Mouse (Mus musculus) midbrain, embryonic 11.5 days (tissue): Measurements from ENCODE around the gene Slc44a1. TPM values are rescaled to one million over a fixed set of nuclear protein-coding genes. Genes with fewer than 3 reads are reported as not detected.

Experiments used
- ATAC-seq: fragments of 200-750 bp; cut with Nextera tagmentation; 2 replicates; pipeline ENCODE4 v1.8.0; 2017; ENCODE audit warnings: moderate TSS enrichment, moderate library complexity; ENCODE audit not compliant: low FRiP score
- DNase-seq: peaks from one replicate; pipeline ENCODE4 v3.0.0; 2015; ENCODE audit warnings: low spot score; ENCODE audit errors: missing footprints
- H3K27ac ChIP-seq: fragments of 300-500 bp; sonication (generic); 2 replicates; pipeline ENCODE4 v1.5.1; 2014; ENCODE audit warnings: low read depth, low read length
- H3K27me3 ChIP-seq: fragments of 300-500 bp; sonication (generic); 2 replicates; pipeline ENCODE4 v1.6.1; 2014; ENCODE audit warnings: mild to moderate bottlenecking, low read length, moderate library complexity, mixed read lengths; ENCODE audit not compliant: control insufficient read depth, insufficient read depth
- H3K36me3 ChIP-seq: fragments of 300-500 bp; sonication (generic); 2 replicates; pipeline ENCODE4 v1.6.1; 2014; ENCODE audit warnings: mild to moderate bottlenecking, low read length, moderate library complexity, mixed read lengths; ENCODE audit not compliant: control insufficient read depth, insufficient read depth
- H3K4me1 ChIP-seq: fragments of 300-500 bp; sonication (generic); 2 replicates; pipeline ENCODE4 v1.6.1; 2014; ENCODE audit warnings: low read length; ENCODE audit not compliant: control insufficient read depth, insufficient read depth
- H3K4me2 ChIP-seq: fragments of 300-500 bp; sonication (generic); 2 replicates; pipeline ENCODE4 v1.6.1; 2014; ENCODE audit warnings: mild to moderate bottlenecking, moderate library complexity
- H3K4me3 ChIP-seq: fragments of 300-500 bp; sonication (generic); 2 replicates; pipeline ENCODE4 v1.5.1; 2014; ENCODE audit warnings: low read depth, low read length
- H3K9ac ChIP-seq: fragments of 300-500 bp; sonication (generic); 2 replicates; pipeline ENCODE4 v1.6.1; 2014; ENCODE audit warnings: low read length
- H3K9me3 ChIP-seq: fragments of 300-500 bp; sonication (generic); 2 replicates; pipeline ENCODE4 v1.6.1; 2016; ENCODE audit warnings: low read length; ENCODE audit not compliant: control insufficient read depth
- WGBS: fragments of 180-500 bp; shearing (Covaris S2); extraction: QIAGEN DNeasy Blood & Tissue Kit; methylation state at CpG from one replicate; pipeline ENCODE4 v1.1.7; 2014; 5-methylcytosine and 5-hydroxymethylcytosine counted together
- polyA plus RNA-seq: library from polyadenylated mRNA; unstranded; fragments of >200 nt; fragmentation: Nextera tagmentation; extraction: Ambion mirVana; gene quantifications from 2 replicates; pipeline ENCODE4 v1.2.1, GENCODE M21; 2014

Slc44a1 gene
- polyA plus RNA-seq, 1 experiment from 2014 or later: 16.8 TPM

DNA sequence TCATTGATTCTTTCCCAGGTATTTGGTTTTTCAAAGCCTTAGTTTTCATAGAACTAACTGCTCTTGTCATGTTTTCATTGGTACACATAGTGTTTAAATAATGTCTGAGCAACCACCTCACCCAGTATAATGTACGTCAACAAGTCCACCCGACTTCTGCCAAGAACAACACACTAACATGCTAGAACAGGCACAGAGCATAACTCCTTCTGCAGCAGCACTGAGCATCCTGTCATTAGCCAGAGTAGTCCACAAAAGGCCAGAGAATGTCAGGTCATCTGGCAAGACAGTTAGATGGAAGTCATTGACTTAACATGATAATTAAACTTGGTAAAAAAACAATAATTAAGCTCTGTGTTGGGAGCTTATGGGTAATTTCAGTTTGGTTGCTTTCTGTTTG, 135.3 kb downstream of the Slc44a1 start:
- no peak for ATAC-seq
- Histone ChIP-seq H3K4me2 (no peak overlapping the region), H3K27ac (no peak overlapping the region), H3K27me3 (no peaks in the 10 kb centered on the region), H3K9ac (no peak overlapping the region), H3K4me3 (no peak overlapping the region), H3K9me3 (no peaks in the 10 kb centered on the region), H3K36me3 (no peaks in the 10 kb centered on the region), H3K4me1 (no peaks in the 10 kb centered on the region)
- WGBS: 89% methylated on average over 2 of the region's 2 CpGs
- no peak for DNase-seq

DNA sequence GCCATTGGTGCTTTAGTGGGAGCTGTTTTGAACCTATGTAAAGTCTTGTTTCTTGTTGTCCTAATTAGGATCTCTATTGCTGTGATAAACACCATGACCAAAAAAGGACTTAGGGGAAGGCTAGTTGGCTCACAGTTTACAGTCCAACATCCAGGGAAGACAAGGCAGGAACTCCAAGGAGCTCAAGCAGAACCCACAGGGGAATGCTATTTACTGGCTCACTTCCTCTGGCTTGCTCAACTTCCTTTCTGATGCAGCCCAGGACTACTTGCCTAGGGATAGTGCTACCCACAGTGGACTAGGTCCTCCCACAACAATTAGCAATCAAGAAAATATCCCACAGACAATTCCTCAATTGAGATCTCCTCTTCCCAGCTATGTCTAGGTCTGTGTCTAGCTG, 147.5 kb downstream of the Slc44a1 start:
- peak; percentile 72 for DNase-seq
- Histone ChIP-seq H3K9me3 (no peaks in the 10 kb centered on the region), H3K36me3 (no peaks in the 10 kb centered on the region), H3K4me3 (no peak overlapping the region), H3K4me1 (no peaks in the 10 kb centered on the region), H3K9ac (no peak overlapping the region), H3K27ac (no peak overlapping the region), H3K4me2 (no peak overlapping the region), H3K27me3 (no peaks in the 10 kb centered on the region)
- no peak for ATAC-seq

DNA sequence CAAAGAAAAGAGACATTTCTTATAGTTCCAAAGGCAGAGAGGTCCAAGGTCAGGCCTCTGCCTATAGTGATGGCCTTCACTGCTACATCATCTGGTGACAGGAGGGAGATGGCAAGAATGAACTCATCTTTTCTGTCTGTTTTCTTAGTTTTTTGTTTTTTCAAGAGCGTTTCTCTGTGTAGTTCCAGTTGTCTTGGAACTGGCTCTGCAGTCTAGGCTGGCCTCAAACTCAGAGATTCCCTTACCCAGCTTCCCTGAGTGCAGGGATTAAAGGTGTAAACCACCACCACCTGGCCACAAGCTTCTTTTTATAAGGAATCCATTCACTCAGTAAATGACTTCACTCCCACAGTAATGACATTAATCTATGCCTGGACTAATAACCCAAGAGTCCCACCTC, 148.7 kb downstream of the Slc44a1 start:
- DNase-seq: peak; percentile 62
- 88% methylated on average over 1 of the region's 1 CpGs for WGBS
- Histone ChIP-seq H3K27ac (no peak overlapping the region), H3K4me2 (no peak overlapping the region), H3K9ac (no peak overlapping the region), H3K27me3 (no peaks in the 10 kb centered on the region), H3K36me3 (no peaks in the 10 kb centered on the region), H3K4me3 (no peak overlapping the region), H3K9me3 (no peaks in the 10 kb centered on the region), H3K4me1 (no peaks in the 10 kb centered on the region)
- no peak for ATAC-seq

DNA sequence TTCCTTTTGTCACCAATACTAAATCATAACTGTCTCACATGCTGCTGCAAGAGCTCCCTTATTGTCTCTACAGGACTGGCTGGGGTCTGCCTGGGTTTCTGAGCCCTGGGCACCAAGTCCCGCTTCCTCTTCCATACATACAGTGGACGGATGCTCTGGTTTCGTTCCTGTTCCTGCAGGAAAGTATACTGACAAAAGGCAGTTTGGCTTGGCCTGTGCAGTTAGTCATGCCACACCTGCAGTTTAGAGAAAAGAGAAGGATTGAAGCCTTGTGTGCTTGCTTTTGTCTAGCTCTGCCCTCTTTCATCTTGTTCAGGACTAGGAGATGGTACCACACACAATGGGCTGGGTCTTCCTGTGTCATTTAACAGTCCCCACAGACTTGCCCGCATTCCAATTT, 149.3 kb downstream of the Slc44a1 start:
- 95% methylated on average over 4 of the region's 4 CpGs for WGBS
- ATAC-seq: no peak

DNA sequence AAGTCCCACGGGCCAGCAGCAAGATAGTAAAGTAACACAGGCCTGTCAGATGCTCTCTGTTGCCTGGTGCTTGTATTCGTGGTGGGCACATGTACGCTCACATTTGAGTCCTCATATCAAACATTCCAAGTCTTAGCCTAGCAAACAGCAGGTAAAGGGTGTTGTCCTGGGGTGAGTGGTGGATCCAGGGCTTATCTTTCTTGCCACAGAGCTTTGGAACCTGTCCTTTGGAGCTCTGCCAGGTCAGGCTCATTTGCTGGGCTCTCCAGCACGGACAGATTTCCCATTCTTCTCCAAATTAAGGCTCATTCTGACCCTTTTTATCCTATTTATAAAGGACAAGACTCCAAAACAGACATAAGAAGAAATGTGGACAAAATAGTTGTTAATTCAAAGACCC, 149.9 kb downstream of the Slc44a1 start:
- Histone ChIP-seq H3K4me2 (no peak overlapping the region), H3K36me3 (no peaks in the 10 kb centered on the region), H3K9ac (no peak overlapping the region), H3K4me3 (no peak overlapping the region), H3K9me3 (no peaks in the 10 kb centered on the region), H3K27me3 (no peaks in the 10 kb centered on the region), H3K4me1 (no peaks in the 10 kb centered on the region), H3K27ac (no peak overlapping the region)
- ATAC-seq (no peak), DNase-seq (peak; percentile 47)
- WGBS: 81% methylated on average over 4 of the region's 4 CpGs

More for the DNA sequence above, 149.3 kb downstream of the Slc44a1 start:
- no peaks in the 10 kb centered on the region for H3K27me3 ChIP-seq
- no peak overlapping the region for H3K4me2 ChIP-seq
- H3K36me3 ChIP-seq: no peaks in the 10 kb centered on the region
- no peak overlapping the region for H3K9ac ChIP-seq
- no peak overlapping the region for H3K4me3 ChIP-seq
- DNase-seq: peak; percentile 72
- H3K27ac ChIP-seq: no peak overlapping the region
- H3K4me1 ChIP-seq: no peaks in the 10 kb centered on the region
- no peaks in the 10 kb centered on the region for H3K9me3 ChIP-seq

DNA sequence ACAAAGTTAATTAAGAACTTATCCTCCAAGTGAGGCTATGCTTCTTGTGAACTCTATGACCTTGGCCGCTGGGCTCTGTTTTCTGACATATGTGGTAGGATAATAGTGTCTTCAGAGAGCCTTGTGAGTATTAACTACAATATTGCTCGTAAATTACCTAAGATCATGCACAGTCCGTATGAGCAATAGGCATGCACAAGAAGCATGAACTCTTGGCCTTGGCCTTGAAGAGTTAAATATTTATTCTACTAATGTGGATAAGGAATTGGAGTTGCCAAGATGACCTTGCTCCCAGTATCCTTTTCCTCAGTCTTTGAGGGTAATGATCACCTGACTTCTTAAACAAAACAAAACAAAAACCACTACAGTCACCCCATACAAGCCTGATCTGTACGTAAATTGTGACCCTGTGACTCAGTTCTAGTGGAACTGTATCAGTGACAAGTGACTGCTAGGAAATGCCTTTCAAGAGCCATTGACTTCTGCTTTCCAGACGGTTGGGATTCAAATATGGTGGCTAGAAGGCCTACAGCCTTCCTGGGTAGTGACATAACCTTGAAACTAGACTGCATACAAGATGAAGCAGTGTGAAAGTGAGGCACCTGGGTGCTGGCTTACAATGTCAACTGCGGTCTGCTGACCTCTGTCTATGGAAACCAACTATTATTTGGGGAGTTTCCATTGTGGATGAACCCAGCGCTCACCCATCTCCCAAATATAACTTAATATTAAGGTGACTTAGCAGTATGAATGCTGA, 150.7 kb downstream of the Slc44a1 start:
- H3K4me2 ChIP-seq: no peak overlapping the region
- DNase-seq (peak; percentile 31), ATAC-seq (no peak)
- no peak overlapping the region for H3K27ac ChIP-seq
- H3K9ac ChIP-seq: no peak overlapping the region
- no peaks in the 10 kb centered on the region for H3K4me1 ChIP-seq
- no peak overlapping the region for H3K4me3 ChIP-seq
- WGBS: 91% methylated on average over 7 of the region's 7 CpGs
- H3K27me3 ChIP-seq: no peaks in the 10 kb centered on the region
- no peaks in the 10 kb centered on the region for H3K36me3 ChIP-seq
- no peaks in the 10 kb centered on the region for H3K9me3 ChIP-seq

DNA sequence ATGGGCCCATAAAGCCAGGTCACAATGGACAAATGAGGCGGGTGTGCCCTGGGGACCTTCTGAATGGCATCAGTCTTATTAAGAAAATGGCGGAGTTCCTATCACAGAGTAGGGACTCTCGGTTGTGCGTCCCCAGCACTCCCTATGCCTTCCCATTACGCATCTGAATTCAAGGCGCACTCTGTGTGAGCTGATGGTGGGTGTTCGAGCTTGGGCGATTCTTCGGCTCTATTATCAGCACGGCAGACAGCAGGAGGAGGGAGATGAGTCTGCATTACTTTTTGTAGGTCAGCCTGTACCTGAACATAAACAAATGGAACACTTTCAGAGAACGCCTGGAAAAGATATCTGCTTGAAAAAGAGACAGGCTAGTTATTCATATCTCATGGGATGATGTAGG, 151.3 kb downstream of the Slc44a1 start:
- 94% methylated on average over 11 of the region's 11 CpGs for WGBS
- Histone ChIP-seq H3K4me1 (no peaks in the 10 kb centered on the region), H3K4me2 (no peak overlapping the region), H3K4me3 (no peak overlapping the region), H3K9ac (no peak overlapping the region), H3K27me3 (no peaks in the 10 kb centered on the region), H3K36me3 (no peaks in the 10 kb centered on the region), H3K9me3 (no peaks in the 10 kb centered on the region), H3K27ac (no peak overlapping the region)
- DNase-seq (no peak), ATAC-seq (no peak)

DNA sequence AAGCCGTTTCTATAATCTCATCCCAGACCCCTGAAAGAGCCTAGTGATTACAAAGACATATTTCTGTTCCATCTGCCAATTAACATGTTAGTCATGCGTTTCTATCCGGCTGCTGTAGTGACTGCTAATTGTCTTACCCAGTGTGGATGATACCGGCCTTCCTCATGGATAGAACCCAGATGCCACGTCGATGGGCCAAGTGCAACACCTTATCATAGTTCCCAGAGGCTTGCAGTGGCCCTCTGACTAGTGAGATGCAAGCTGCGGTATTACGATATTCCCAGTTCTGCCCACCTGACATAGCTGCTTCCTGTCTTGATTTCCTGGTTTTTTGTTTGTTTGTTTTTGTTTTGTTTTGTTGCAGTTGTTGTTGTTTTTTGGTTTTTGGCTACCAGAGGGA, 151.7 kb downstream of the Slc44a1 start:
- Histone ChIP-seq H3K27me3 (no peaks in the 10 kb centered on the region), H3K27ac (no peak overlapping the region), H3K9me3 (no peaks in the 10 kb centered on the region), H3K4me2 (no peak overlapping the region), H3K36me3 (no peaks in the 10 kb centered on the region), H3K4me3 (no peak overlapping the region), H3K9ac (no peak overlapping the region), H3K4me1 (no peaks in the 10 kb centered on the region)
- ATAC-seq (no peak), DNase-seq (no peak)
- WGBS: 87% methylated on average over 8 of the region's 8 CpGs

DNA sequence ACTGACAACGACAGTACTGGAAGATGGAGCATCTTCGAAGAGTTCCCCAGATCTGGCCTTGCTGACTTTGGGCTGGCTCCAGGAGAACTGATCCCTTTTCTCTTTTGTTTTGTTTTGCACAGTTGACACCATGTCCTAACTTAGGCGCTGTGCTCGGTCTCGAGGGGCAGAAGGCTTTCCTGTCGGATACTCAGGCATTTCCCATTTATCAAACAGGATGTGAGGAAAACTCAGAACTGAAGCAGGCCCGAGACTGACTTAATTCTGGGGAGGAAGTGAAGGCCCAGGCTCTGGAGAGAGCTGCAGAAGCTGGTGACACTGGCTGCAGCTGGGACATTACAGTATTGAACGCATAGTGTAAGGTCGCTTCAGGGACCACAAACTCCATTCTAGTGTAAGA, 152.2 kb downstream of the Slc44a1 start:
- Histone ChIP-seq H3K9me3 (no peaks in the 10 kb centered on the region), H3K4me3 (no peak overlapping the region), H3K4me2 (no peak overlapping the region), H3K4me1 (no peaks in the 10 kb centered on the region), H3K27ac (no peak overlapping the region), H3K9ac (no peak overlapping the region), H3K27me3 (no peaks in the 10 kb centered on the region), H3K36me3 (no peaks in the 10 kb centered on the region)
- DNase-seq: peak; percentile 19
- ATAC-seq: no peak
- WGBS: 80% methylated on average over 9 of the region's 9 CpGs
